Comparison of ENCODE assay signal across 7 mouse cellular contexts in genomic region chr16:36874583-36875275, GRCm38 (mm10). TPM values are rescaled to one million over a fixed set of nuclear protein-coding genes. Genes with fewer than 3 reads are reported as not detected.
DNase-seq lines count a peak whose midpoint lies in the region; ATAC-seq lines count a peak whose summit lies in the region.

Eaf2 (minus strand) TSS chr16:36875003.
Golgb1 (plus strand) TSS chr16:36875140.

- H3K4me1 ChIP-seq in intestine, embryonic 15.5 days (replicated peaks) = peaks cover 3% of the 10 kb centered on the region; the same call in 1 of the 2 replicates
- H3K4me1 ChIP-seq in midbrain, embryonic 10.5 days = peaks cover 18% of the 10 kb centered on the region

- no peaks in the 10 kb centered on the region for H3K27me3 ChIP-seq in intestine, embryonic 15.5 days (replicated peaks)
- H3K27me3 ChIP-seq in midbrain, embryonic 10.5 days (ENCODE audit: low read depth, poor library complexity, severe bottlenecking) = no peaks in the 10 kb centered on the region

- under 1% methylated on average over 43 of the region's 43 CpGs for WGBS in intestine, embryonic 15.5 days
- WGBS in midbrain, embryonic 10.5 days = under 1% methylated on average over 43 of the region's 43 CpGs

- peak within 1 kb of the TSS; percentile 79 for H3K9ac ChIP-seq in intestine, embryonic 15.5 days

- no peaks in the 10 kb centered on the region for H3K9me3 ChIP-seq in intestine, embryonic 15.5 days
- no peaks in the 10 kb centered on the region for H3K9me3 ChIP-seq in midbrain, embryonic 10.5 days (replicated peaks)

- intact Hi-C loops in gastrocnemius, postnatal 36 days (cut with DNase I) = loop anchor here (2.0 kb wide), 1 partner anchor 136 kb away; the partner anchor contains the start of gene Polq
- intact Hi-C loops in left cerebral cortex, postnatal 25 days (cut with DNase I) = loop anchor here (2.0 kb wide), 1 partner anchor 136 kb away; the partner anchor contains the start of gene Polq

- DNase-seq in adrenal gland, adult 2 months = peak; percentile 96
- peak; percentile 98 for DNase-seq in embryo, embryonic 11.5 days (ENCODE audit: low read depth, low spot score)
- DNase-seq in gastrocnemius, postnatal 36 days = peak; percentile 84 to 94
- DNase-seq in left cerebral cortex, postnatal 25 days (ENCODE audit: low spot score in 2 of 2) = peak; percentile 98 to 100
- DNase-seq in midbrain, embryonic 10.5 days (ENCODE audit: low spot score) = peak; percentile 93
- peak; percentile 90 for DNase-seq in right cerebral cortex, postnatal 4 days

- H3K36me3 ChIP-seq in intestine, embryonic 15.5 days = no peaks in the 10 kb centered on the region
- H3K36me3 ChIP-seq in midbrain, embryonic 10.5 days = peaks cover 32% of the 10 kb centered on the region

- peak; percentile 100 for ATAC-seq in intestine, embryonic 15.5 days

- peak within 1 kb of the TSS; percentile 71 for H3K27ac ChIP-seq in intestine, embryonic 15.5 days
- peak within 1 kb of the TSS; percentile 90 for H3K27ac ChIP-seq in midbrain, embryonic 10.5 days (replicated peaks)

- H3K4me2 ChIP-seq in intestine, embryonic 15.5 days (replicated peaks) = peak within 1 kb of the TSS; percentile 68

- peak within 1 kb of the TSS; percentile 80 for H3K4me3 ChIP-seq in intestine, embryonic 15.5 days (replicated peaks)
- peak within 1 kb of the TSS; percentile 97 for H3K4me3 ChIP-seq in midbrain, embryonic 10.5 days

RNA-seq across cellular contexts. Expression of gene Eaf2, which starts in this region (rescaled TPM):
- 1 to 10 TPM; 1.4 to 1.8 TPM for total RNA-seq in adrenal gland, adult 2 months (2021)
- polyA plus RNA-seq in adrenal gland, adult 2 months (2012; rRNA removed) = not detected in 2 replicates
- not detected for total RNA-seq in gastrocnemius, postnatal 36 days (2021)
- 1.8 and 2.2 TPM in 2 replicates for polyA plus RNA-seq in intestine, embryonic 15.5 days (2015; fragmentation: Nextera tagmentation; extraction: Ambion mirVana)
- 1 to 10 TPM in 1 of 2 experiments, under 1 TPM in 1; 0.82 to 1.4 TPM for total RNA-seq in left cerebral cortex, postnatal 25 days (2021)
- polyA plus RNA-seq in midbrain, embryonic 10.5 days (2016; fragmentation: Nextera tagmentation; extraction: Ambion mirVana) = 1.2 and 1.7 TPM in 2 replicates

RNA-seq across cellular contexts. Expression of gene Golgb1, which starts in this region (rescaled TPM):
- 10 to 100 TPM; 68.0 to 98.8 TPM for total RNA-seq in adrenal gland, adult 2 months (2021)
- polyA plus RNA-seq in adrenal gland, adult 2 months (2012; rRNA removed) = 50.7 and 55.0 TPM in 2 replicates
- 10 to 100 TPM; 19.1 to 24.9 TPM for total RNA-seq in gastrocnemius, postnatal 36 days (2021)
- polyA plus RNA-seq in intestine, embryonic 15.5 days (2015; fragmentation: Nextera tagmentation; extraction: Ambion mirVana) = 91.4 and 93.4 TPM in 2 replicates
- 10 to 100 TPM; 67.6 to 75.4 TPM for total RNA-seq in left cerebral cortex, postnatal 25 days (2021)
- 76.7 and 78.3 TPM in 2 replicates for polyA plus RNA-seq in midbrain, embryonic 10.5 days (2016; fragmentation: Nextera tagmentation; extraction: Ambion mirVana)

Comparison
In these comparisons a context has a peak if more than half of its experiments do, and no peak if none do; other contexts are left out.
1. Peak in every context shown above with its lines: DNase-seq, ATAC-seq, H3K4me3 ChIP-seq and H3K27ac ChIP-seq.